Mouse (Mus musculus): ENCODE data around the gene Tmem191c. TPM values are rescaled to one million over a fixed set of nuclear protein-coding genes. Genes with fewer than 3 reads are reported as not detected.

Gene Tmem191c
- total RNA-seq, 2 experiments from 2014 or later: 78.9 to 82.4 TPM

- no peak for DNase-seq
- intact Hi-C loops (cut with DNase I): no loop called here
Measured at GRCm38 (mm10) chr16:17261341-17261740, 14.5 kb upstream of the Tmem191c start.

- DNase-seq: no peak
- intact Hi-C loops (cut with DNase I): no loop called here
Measured at GRCm38 (mm10) chr16:17266113-17266512, 9.8 kb upstream of the Tmem191c start.

- DNase-seq: no peak
- intact Hi-C loops (cut with DNase I): no loop called here
Measured at GRCm38 (mm10) chr16:17267937-17268336, 7.9 kb upstream of the Tmem191c start.

- no peak for DNase-seq
- intact Hi-C loops (cut with DNase I): loop anchor here (5.0 to 10.0 kb wide), 2 partner anchors 63 to 155 kb away; partner anchors contain the start of genes Ppil2 and Rimbp3
Measured at GRCm38 (mm10) chr16:17269872-17270271, 6.0 kb upstream of the Tmem191c start.

- intact Hi-C loops (cut with DNase I): loop anchor here (5.0 to 10.0 kb wide), 2 partner anchors 64 to 156 kb away; partner anchors contain the start of genes Ppil2 and Rimbp3
- DNase-seq: peak; percentile 42
Measured at GRCm38 (mm10) chr16:17271124-17271523, 4.8 kb upstream of the Tmem191c start.

GRCm38 (mm10) chr16:17271856-17272255 is 4.0 kb upstream of the Tmem191c start:
- no peak for DNase-seq
- intact Hi-C loops (cut with DNase I): loop anchor here (5.0 to 10.0 kb wide), 2 partner anchors 65 to 157 kb away; partner anchors contain the start of genes Ppil2 and Rimbp3

DNA sequence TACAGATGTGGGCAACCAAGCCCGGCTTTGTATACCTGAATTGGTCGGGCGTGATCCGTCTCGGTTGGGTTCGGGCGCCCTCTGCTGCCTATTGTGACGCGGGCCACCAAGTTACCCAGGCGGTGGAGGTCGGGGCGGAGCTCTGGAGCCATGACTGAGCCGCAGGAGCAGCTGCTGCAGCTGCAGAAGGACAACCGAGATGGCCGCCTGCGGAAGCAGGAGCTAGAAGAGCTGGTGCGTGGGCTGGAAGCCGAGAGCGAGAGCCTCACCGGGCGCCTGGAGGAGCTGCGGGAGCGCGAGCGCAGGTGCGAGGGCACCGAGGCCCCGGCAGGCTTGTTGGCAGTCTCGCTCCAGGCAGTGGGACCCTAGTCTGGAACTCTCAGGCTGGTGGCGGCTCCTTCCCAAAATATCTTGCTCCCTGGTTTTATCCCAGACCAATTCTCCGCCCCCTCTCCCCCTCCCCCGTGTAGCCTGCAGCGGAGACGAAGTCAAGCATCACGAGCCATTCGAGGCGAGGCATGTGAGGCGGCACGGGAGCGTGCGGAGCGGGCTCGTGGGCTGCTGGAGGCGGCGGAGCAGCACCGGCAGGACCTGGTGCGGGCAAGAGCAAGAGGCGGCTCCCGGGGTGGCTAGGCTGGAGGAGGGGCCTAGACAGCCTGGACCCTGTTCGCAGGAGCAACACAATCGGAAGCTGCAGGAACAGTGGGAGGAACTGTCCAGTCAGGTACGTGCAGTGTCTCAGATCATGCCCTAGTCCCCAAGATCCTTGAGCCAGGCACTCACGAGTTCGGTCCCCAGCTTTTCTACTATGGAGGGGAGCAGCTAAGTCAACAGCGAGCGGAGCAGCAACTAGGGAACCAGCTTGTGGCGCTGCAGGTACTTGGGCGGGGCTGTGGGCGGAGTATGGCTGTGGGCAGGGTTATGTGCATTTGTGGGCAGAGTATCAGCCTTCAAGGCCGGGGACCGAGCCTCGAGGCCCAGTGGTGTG is 581 bp downstream of the Tmem191c start:
- intact Hi-C loops (cut with DNase I): loop anchor here (10.0 kb wide), 1 partner anchor 162 kb away; the partner anchor contains the start of gene Ppil2

DNA sequence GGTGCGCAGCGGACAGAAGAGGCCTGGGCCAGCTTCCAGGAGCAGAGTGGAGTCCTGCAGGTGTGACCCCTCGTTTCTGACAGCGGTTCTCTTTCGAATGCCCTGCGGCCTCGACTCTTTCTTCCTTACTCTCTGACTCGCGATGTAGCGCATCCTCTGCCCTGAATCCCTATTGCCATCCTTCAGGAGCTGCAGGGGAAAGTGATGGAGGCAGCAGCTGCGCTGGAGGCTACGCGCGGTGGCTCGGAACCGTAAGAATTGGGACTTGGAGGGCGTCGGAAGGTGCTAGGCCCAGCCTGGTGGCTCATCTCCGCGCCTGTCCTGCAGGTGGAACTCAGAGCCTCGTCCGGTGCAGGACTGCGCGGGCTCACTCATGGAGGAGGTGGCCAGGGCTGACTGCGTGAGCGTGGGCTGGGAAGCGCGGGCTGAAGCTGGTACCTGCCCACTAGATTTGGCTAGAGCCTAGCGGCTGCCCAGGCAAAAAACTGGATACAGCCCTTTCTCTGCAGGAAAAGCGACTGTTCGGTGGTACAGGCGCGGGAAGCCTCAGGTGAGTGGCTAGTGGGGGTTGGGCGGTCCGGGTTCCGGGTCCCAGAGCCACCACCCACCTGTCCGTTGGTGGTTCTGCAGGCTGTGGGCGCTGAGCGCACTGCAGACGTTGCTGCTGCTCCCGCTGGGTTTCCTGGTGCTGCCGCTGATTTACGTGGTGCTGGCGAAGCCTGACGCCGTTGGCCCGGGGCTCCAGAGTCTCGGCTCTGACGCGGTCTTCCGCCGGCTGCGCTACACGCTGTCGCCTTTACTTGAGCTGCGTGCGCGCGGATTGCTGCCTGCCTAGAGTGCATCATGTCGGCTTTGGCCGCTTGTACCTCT is 1.7 kb downstream of the Tmem191c start:
- intact Hi-C loops (cut with DNase I): loop anchor here (10.0 kb wide), 1 partner anchor 163 kb away; the partner anchor contains the start of gene Ppil2
- DNase-seq: peak; percentile 35

More for the DNA sequence above, 581 bp downstream of the Tmem191c start:
- DNase-seq: peak; percentile 90

DNA sequence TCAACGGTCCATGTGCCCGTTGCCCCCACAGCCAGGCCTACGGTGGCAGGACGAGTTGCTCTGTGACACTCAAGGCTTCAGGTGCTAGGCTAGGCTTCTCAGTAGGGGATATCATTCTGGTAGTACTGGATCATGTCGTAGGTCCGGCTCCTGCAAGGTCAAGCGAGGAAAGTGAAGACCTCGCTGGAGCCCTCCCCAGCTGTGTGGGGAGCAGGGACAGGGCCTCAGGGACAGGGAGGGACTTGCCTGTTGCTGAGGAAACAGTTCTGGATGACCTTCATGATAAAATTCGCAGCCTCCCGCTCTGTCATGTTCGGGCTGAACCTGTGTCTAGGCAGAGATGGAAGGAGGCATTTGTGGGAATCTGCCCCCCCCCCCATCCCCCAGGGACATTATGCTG is 4.6 kb downstream of the Tmem191c start:
- no peak for DNase-seq
- intact Hi-C loops (cut with DNase I): no loop called here

GRCm38 (mm10) chr16:17283151-17283550 is 7.3 kb downstream of the Tmem191c start:
- DNase-seq: no peak
- intact Hi-C loops (cut with DNase I): no loop called here

DNA sequence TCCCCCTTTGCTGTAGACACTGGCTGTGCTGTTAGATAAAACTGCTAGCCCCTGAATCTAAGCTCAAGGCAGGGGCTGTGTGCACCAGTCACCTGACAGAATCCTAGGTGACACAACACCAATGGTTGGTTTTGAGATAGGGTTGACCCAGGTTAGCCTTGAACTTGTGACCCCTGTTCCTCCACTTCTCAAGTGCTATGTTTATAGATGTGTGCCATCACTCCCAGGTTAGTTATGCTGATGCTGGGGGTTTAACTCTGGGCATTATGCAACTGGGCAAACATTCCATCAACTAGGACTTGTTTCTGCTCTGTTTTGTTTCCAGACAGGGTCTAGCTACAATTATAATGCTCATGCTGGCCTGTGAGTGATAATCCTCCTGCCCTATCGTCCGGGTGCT is 11.2 kb downstream of the Tmem191c start:
- intact Hi-C loops (cut with DNase I): no loop called here
- no peak for DNase-seq

DNA sequence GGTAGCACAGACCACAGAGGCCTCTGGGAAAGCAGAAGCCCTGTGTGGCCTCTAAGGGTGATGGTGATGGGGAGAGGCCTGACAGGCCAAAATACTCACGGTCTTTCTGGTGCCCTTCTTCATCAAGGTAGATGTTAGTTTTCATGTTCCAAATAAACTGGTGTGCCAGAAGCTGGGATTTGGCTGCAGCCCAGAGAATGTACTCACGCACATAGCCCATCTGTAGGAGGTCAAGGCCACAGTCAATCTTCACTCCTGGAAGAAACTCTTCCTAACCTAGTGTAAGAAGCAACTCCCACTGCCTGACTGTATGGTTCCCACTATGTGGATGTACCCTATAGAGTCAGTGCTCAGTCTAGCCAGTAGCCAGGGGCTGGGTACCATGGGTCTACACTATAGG is 15.1 kb downstream of the Tmem191c start:
- no peak for DNase-seq
- intact Hi-C loops (cut with DNase I): no loop called here

DNA sequence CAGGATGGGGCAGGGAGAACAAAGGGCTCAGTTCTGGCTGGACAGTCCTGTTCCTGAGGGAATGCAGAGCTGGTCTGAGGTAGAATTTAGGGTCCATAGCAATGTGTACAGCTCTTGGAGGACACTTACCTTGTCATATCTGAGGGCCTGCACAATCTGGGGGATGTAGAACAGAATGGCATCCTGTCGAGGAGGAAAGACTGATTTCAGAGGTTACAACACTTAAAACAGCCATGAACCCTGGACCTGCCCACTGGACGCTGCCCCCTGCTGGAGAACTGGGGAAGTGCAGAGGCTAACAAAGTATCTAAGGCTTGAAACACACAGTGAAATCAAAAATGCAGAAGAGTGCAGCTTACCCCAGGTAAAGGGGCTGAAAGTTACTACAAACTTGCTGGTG is 16.9 kb downstream of the Tmem191c start:
- DNase-seq: peak; percentile 78
- intact Hi-C loops (cut with DNase I): no loop called here

- intact Hi-C loops (cut with DNase I): no loop called here
- DNase-seq: no peak
Measured at GRCm38 (mm10) chr16:17300818-17301217, 24.9 kb downstream of the Tmem191c start.

DNA sequence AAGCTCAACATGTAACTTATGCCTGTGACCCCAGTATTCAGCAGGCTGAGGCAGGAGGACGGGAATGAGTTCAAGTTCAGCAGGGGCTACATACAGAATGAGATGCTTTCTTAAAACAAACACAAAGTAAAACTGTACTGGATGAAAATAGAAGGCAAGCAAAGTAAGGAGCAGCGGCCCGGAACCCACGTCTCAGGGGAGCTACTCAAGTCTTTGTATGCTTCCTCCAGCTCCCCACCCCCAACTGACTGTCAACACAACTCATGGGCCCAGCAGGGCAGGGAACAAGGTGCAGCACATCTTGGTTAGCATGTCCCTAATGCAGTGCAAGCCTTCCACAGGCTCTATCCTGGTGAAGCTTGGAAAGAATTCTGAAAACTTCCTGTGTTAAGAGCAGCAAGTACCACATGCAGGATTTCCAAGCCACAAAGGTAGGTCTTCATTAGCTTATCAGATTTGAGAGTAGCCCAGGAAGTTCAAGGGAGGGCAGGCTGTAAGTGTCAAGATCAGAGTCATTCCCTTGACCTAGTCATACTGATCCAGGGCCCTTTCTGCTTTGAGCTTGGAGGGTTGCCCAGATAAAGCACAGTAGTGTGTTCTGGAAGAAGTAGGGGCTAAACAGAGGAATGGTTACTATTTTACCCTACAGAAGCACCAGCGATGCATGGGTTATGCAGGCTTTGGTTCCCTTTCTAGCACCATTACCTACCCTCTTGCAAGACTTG is 27.8 kb downstream of the Tmem191c start:
- no peak for DNase-seq
- intact Hi-C loops (cut with DNase I): no loop called here

DNA sequence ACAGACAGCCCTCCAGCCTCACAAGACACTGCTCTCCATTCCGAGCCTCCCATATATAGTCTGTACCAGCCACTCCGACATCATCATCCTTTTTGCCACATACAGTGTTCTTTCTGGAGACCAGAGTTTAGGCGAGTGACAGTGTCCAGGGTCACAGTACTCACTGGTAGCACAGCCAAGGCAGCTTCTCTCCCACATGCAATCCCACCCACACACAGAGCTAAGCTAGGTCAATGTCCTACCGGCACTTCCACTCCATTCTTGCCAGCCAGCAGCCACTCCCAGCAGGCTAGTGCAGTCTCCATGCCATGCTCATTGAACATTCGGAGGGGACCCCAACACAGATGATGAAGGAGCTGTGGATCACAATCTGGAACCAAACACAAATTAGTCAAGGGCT is 31.6 kb downstream of the Tmem191c start:
- intact Hi-C loops (cut with DNase I): no loop called here
- DNase-seq: no peak

GRCm38 (mm10) chr16:17309036-17309435 is 33.2 kb downstream of the Tmem191c start:
- intact Hi-C loops (cut with DNase I): no loop called here

GRCm38 (mm10) chr16:17312531-17312930 is 36.7 kb downstream of the Tmem191c start:
- intact Hi-C loops (cut with DNase I): no loop called here
- no peak for DNase-seq

More at GRCm38 (mm10) chr16:17309036-17309435, 33.2 kb downstream of the Tmem191c start:
- no peak for DNase-seq

- DNase-seq: no peak
- intact Hi-C loops (cut with DNase I): no loop called here
Measured at GRCm38 (mm10) chr16:17316554-17316953, 40.7 kb downstream of the Tmem191c start.

DNA sequence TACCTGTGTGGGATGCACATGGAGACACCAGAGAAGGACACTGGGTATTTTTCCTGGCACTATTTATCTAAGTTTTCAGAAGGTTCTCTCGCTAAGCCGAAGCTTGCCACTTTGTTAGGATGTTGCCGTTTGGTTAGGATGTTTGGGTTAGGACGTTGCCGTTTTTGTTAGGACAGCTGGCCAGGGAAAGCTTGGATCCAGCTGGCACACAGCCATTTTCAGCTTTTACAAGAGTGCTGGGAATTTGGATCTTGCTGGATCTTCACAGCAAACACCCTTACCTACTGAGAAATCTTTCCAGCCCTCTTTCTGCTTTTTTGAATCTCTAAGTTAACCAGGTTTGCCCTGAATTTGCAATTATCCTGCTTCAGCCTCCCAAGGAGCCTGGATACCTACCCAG is 45.6 kb downstream of the Tmem191c start:
- intact Hi-C loops (cut with DNase I): no loop called here
- DNase-seq: peak; percentile 6
